Mouse (Mus musculus): ENCODE results near the gene Tdo2.

GRCm38 (mm10) chr3:81981990-81982389 lies 6.0 kb upstream of the Tdo2 start, which contains the start of gene Asic5:
- TF ChIP-seq CTCF (conservative IDR thresholded peaks at IDR 0.05; ENCODE audit: low read length) (no peak), POU5F1 (IDR thresholded peaks at IDR 0.05; ENCODE audit: borderline replicate concordance, low read length) (no peak), NANOG (IDR thresholded peaks at IDR 0.05; ENCODE audit: borderline replicate concordance, low read length) (no peak)
